Mouse (Mus musculus): ENCODE measurements around the gene Lpin3.

- TF ChIP-seq CTCF (IDR thresholded peaks at IDR 0.05; ENCODE audit: borderline replicate concordance, insufficient read depth, low read length) (no peak), POLR2A (IDR thresholded peaks at IDR 0.05; ENCODE audit: low read depth, low read length) (no peak)
Measured at GRCm38 (mm10) chr2:160849617-160850240, 30.7 kb upstream of the Lpin3 start.

Data from embryonic fibroblast, embryonic 13.5 days (primary cell).